Mouse (Mus musculus): ENCODE data around the gene Adh6a.

- TF ChIP-seq E2F4 (IDR thresholded peaks at IDR 0.05; ENCODE audit: insufficient read depth) (no peak), POLR2A (IDR thresholded peaks at IDR 0.05; ENCODE audit: insufficient read length, low read depth) (no peak), REST (IDR thresholded peaks at IDR 0.05; ENCODE audit: insufficient read depth, insufficient read length) (no peak), MAX (IDR thresholded peaks at IDR 0.05; ENCODE audit: low read depth) (no peak), USF1 (IDR thresholded peaks at IDR 0.05; ENCODE audit: low read depth) (no peak)
These were observed 39.1 kb downstream of the Adh6a start for GRCm38 (mm10) chr3:138352012-138352809.
